Mouse (Mus musculus) forebrain, embryonic 12.5 days (tissue): Measurements from ENCODE around the gene Aipl1. TPM values are rescaled to one million over a fixed set of nuclear protein-coding genes. Genes with fewer than 3 reads are reported as not detected.
A peak's percentile ranks its signal among the peaks of the same experiment; 100 is the strongest.

Source experiments
- ATAC-seq: fragments of 200-750 bp; cut with Nextera tagmentation; 2 replicates; pipeline ENCODE4 v1.8.0; 2017; ENCODE audit warnings: moderate TSS enrichment; ENCODE audit not compliant: low FRiP score
- H3K27ac ChIP-seq: fragments of 300-500 bp; sonication (generic); 2 replicates; pipeline ENCODE4 v1.5.1; 2016; ENCODE audit warnings: mild to moderate bottlenecking
- H3K27me3 ChIP-seq: fragments of 300-500 bp; sonication (generic); 2 replicates; pipeline ENCODE4 v1.6.1; 2016; ENCODE audit warnings: mild to moderate bottlenecking
- H3K36me3 ChIP-seq: fragments of 300-500 bp; sonication (generic); replicated peaks from 2 replicates; pipeline ENCODE4 v1.6.1; 2016; ENCODE audit warnings: mild to moderate bottlenecking
- H3K4me1 ChIP-seq: fragments of 300-500 bp; sonication (generic); 2 replicates; pipeline ENCODE4 v1.6.1; 2016
- H3K4me2 ChIP-seq: fragments of 300-500 bp; sonication (generic); 2 replicates; pipeline ENCODE4 v1.6.1; 2016; ENCODE audit warnings: mild to moderate bottlenecking, moderate library complexity
- H3K4me3 ChIP-seq: fragments of 300-500 bp; sonication (generic); replicated peaks from 2 replicates; pipeline ENCODE4 v1.5.1; 2016; ENCODE audit warnings: mild to moderate bottlenecking
- H3K9ac ChIP-seq: fragments of 300-500 bp; sonication (generic); 2 replicates; pipeline ENCODE4 v1.6.1; 2016; ENCODE audit warnings: mild to moderate bottlenecking
- H3K9me3 ChIP-seq: fragments of 300-500 bp; sonication (generic); 2 replicates; pipeline ENCODE4 v1.6.1; 2016
- WGBS: fragments of 180-500 bp; shearing (Covaris S2); methylation state at CpG from one replicate; pipeline ENCODE4 v1.1.7; 2016; 5-methylcytosine and 5-hydroxymethylcytosine counted together
- polyA plus RNA-seq: library from polyadenylated mRNA; unstranded; fragments of >200 nt; fragmentation: Nextera tagmentation; extraction: Ambion mirVana; gene quantifications from 2 replicates; pipeline ENCODE4 v1.2.1, GENCODE M21; 2016

Gene Aipl1
- polyA plus RNA-seq, 1 experiment from 2014 or later, result 0.50 TPM

GRCm38 (mm10) chr11:72066330-72066729 lies 29.0 kb upstream of the Aipl1 start:
- Histone ChIP-seq H3K27ac (no peak overlapping the region), H3K9me3 (no peaks in the 10 kb centered on the region), H3K4me1 (0 out of 2 replicates have a peak, but pooled peaks cover 3% of the 10 kb centered on the region), H3K4me3 (no peak overlapping the region), H3K9ac (no peak overlapping the region), H3K36me3 (no peaks in the 10 kb centered on the region), H3K4me2 (no peak overlapping the region), H3K27me3 (peaks cover 6% of the 10 kb centered on the region; the same call in 1 of the 2 replicates)
- WGBS, result 34% methylated on average over 6 of the region's 6 CpGs
- peak; percentile 30; the same call in 1 of the 2 replicates for ATAC-seq

- 85% methylated on average over 8 of the region's 8 CpGs for WGBS
- H3K9me3 ChIP-seq, result no peaks in the 10 kb centered on the region
- ATAC-seq, result no peak
- H3K9ac ChIP-seq, result no peak overlapping the region
- no peak overlapping the region for H3K4me3 ChIP-seq
- no peak overlapping the region for H3K27ac ChIP-seq
- H3K27me3 ChIP-seq, result peaks cover 6% of the 10 kb centered on the region; the same call in 1 of the 2 replicates
- H3K4me1 ChIP-seq, result no peaks in the 10 kb centered on the region
- no peak overlapping the region for H3K4me2 ChIP-seq
- H3K36me3 ChIP-seq, result no peaks in the 10 kb centered on the region
Measured at GRCm38 (mm10) chr11:72065103-72065502, 27.8 kb upstream of the Aipl1 start.

GRCm38 (mm10) chr11:72064414-72064813 lies 27.1 kb upstream of the Aipl1 start:
- WGBS, result 83% methylated on average over 6 of the region's 6 CpGs
- no peaks in the 10 kb centered on the region for H3K4me1 ChIP-seq
- peaks cover 6% of the 10 kb centered on the region; the same call in 1 of the 2 replicates for H3K27me3 ChIP-seq

DNA sequence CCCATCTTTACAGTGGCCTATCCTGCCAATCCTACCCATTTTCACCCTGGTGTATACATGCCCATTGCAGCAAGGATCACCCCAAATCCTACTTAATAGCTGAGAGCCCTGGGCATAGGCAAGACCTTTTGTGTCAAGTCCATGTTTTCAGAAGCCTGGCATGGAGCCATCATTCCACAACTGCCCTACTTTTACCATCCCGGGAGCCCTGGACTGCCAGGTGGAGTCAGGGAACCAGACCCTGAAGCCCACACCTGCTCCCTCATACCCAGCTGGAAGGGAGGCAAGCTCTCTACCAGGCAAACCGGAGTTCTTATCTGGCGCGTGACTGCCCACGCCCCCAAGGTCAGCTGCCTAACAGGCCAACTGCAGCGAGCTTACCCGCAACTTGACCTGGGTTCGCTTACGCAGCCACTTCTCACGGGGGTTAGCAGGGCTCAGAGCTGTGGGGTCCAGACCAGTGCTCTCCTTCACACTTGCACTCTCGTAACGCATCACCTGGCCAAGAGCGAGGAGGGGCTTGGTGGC lies 23.8 kb upstream of the Aipl1 start:
- no peak overlapping the region for H3K9ac ChIP-seq
- WGBS, result 84% methylated on average over 13 of the region's 13 CpGs
- H3K4me2 ChIP-seq, result no peak overlapping the region
- H3K27ac ChIP-seq, result no peak overlapping the region
- no peak overlapping the region for H3K4me3 ChIP-seq
- H3K9me3 ChIP-seq, result no peaks in the 10 kb centered on the region
- no peak for ATAC-seq
- no peaks in the 10 kb centered on the region for H3K4me1 ChIP-seq
- H3K36me3 ChIP-seq, result no peaks in the 10 kb centered on the region
- peaks cover 6% of the 10 kb centered on the region; the same call in 1 of the 2 replicates for H3K27me3 ChIP-seq

More at GRCm38 (mm10) chr11:72064414-72064813, 27.1 kb upstream of the Aipl1 start:
- Histone ChIP-seq H3K9ac (no peak overlapping the region), H3K36me3 (no peaks in the 10 kb centered on the region), H3K9me3 (no peaks in the 10 kb centered on the region), H3K4me3 (no peak overlapping the region), H3K4me2 (no peak overlapping the region), H3K27ac (no peak overlapping the region)
- ATAC-seq, result no peak

- Histone ChIP-seq H3K9ac (no peak overlapping the region), H3K4me1 (no peaks in the 10 kb centered on the region)
- 80% methylated on average over 9 of the region's 9 CpGs for WGBS
Measured at GRCm38 (mm10) chr11:72060416-72060815, 23.1 kb upstream of the Aipl1 start.

DNA sequence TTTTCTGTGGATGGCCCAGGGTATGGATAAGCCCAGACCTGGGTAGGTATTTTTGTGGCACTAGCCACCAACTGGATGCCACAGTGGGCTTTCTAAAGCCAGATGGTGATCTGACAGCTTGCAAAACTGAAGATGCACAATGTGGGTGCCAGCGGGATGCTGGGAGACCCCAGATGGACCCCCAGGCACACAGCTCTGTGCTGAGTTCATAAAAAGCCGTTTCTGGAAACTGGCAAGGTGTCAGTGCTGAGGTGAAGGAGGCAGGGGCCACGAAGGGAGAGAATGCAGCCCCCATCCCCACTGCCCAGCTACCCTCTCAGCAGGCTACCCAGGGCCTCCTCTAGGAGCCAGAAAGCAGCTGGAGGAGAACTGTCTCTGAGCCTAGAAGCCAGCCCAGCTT lies 19.9 kb upstream of the Aipl1 start:
- H3K4me2 ChIP-seq, result no peak overlapping the region
- ATAC-seq, result no peak
- H3K4me3 ChIP-seq, result no peak overlapping the region
- 73% methylated on average over 3 of the region's 3 CpGs for WGBS
- 0 out of 2 replicates have a peak, but pooled peaks cover 4% of the 10 kb centered on the region for H3K4me1 ChIP-seq
- H3K36me3 ChIP-seq, result no peaks in the 10 kb centered on the region
- H3K27me3 ChIP-seq, result peaks cover 18% of the 10 kb centered on the region
- H3K9ac ChIP-seq, result no peak overlapping the region
- H3K27ac ChIP-seq, result no peak overlapping the region
- H3K9me3 ChIP-seq, result no peaks in the 10 kb centered on the region

More at GRCm38 (mm10) chr11:72060416-72060815, 23.1 kb upstream of the Aipl1 start:
- H3K36me3 ChIP-seq, result no peaks in the 10 kb centered on the region
- no peak for ATAC-seq
- H3K4me3 ChIP-seq, result no peak overlapping the region
- H3K27ac ChIP-seq, result no peak overlapping the region
- no peaks in the 10 kb centered on the region for H3K9me3 ChIP-seq
- no peak overlapping the region for H3K4me2 ChIP-seq
- peaks cover 6% of the 10 kb centered on the region; the same call in 1 of the 2 replicates for H3K27me3 ChIP-seq

- Histone ChIP-seq H3K4me3 (no peak overlapping the region), H3K4me1 (peaks cover 22% of the 10 kb centered on the region), H3K36me3 (no peaks in the 10 kb centered on the region), H3K9me3 (no peaks in the 10 kb centered on the region), H3K27me3 (peaks cover 38% of the 10 kb centered on the region), H3K27ac (no peak overlapping the region), H3K4me2 (no peak overlapping the region), H3K9ac (no peak overlapping the region)
- no peak for ATAC-seq
- 52% methylated on average over 2 of the region's 2 CpGs for WGBS
Measured at GRCm38 (mm10) chr11:72055176-72055575, 17.9 kb upstream of the Aipl1 start.

- no peak overlapping the region for H3K4me2 ChIP-seq
- WGBS, result 21% methylated on average over 5 of the region's 5 CpGs
- no peaks in the 10 kb centered on the region for H3K9me3 ChIP-seq
- no peak overlapping the region for H3K9ac ChIP-seq
- H3K4me3 ChIP-seq, result no peak overlapping the region
- H3K27me3 ChIP-seq, result peaks cover 52% of the 10 kb centered on the region
- H3K36me3 ChIP-seq, result no peaks in the 10 kb centered on the region
- H3K4me1 ChIP-seq, result peaks cover 25% of the 10 kb centered on the region
- ATAC-seq, result peak; percentile 21; the same call in 1 of the 2 replicates
- H3K27ac ChIP-seq, result no peak overlapping the region
Measured at GRCm38 (mm10) chr11:72052636-72053035, 15.3 kb upstream of the Aipl1 start.

GRCm38 (mm10) chr11:72052221-72052620 lies 14.9 kb upstream of the Aipl1 start:
- Histone ChIP-seq H3K4me2 (no peak overlapping the region), H3K9me3 (no peaks in the 10 kb centered on the region), H3K9ac (no peak overlapping the region), H3K36me3 (no peaks in the 10 kb centered on the region; the same call in 1 of the 2 replicates), H3K27ac (no peak overlapping the region), H3K4me1 (peaks cover 25% of the 10 kb centered on the region), H3K27me3 (peaks cover 52% of the 10 kb centered on the region), H3K4me3 (no peak overlapping the region)
- no peak for ATAC-seq
- 47% methylated on average over 3 of the region's 3 CpGs for WGBS

DNA sequence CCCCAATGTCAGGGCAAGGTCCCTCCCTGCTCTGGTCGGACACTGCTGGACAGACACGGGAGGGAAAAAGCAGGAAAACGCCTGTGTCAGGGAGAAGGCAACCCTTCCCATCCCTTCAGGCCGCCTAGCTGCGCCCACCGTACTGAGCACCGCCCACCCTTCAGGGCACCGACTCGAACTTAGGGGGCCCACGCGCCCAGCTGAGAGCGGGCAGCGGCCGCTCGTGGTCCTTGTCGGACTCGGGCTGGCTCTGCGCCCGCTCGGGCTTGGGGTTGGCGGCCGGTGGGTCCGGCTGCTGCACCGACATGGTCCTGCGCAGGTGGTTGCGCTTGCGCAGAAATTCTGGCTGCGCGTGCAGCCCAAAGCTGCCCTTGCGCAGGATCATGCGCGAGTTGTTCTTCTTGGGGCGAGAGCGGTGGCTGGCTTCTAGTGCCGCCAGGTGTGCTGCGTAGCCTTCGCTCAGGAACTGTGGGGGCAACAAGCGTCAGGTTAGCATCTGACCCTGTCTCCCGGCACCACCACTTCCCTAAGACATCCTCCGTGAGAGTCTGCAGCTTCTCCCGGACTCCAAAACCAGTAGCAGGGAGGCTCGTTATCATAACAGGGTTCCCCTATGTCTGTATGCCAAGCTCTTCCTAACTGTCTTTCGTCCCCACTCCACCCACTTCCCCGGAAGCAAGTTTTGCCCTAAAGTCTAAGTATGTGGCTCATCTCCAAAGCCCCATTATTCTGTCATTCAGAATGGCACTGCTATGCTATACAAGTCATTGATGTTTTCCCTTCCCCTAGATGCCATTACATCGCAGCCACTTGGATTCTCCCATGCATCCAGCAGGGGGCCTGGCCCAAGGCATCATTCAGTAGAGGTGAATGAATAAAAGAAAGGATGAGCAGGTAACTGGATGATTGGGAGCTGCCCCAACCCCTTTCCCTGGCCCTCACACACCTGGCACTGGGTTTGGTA lies 13.9 kb upstream of the Aipl1 start:
- 1% methylated on average over 45 of the region's 45 CpGs for WGBS
- H3K4me2 ChIP-seq, result peak overlapping the region; percentile 94
- peak overlapping the region; percentile 57 for H3K4me3 ChIP-seq
- H3K9ac ChIP-seq, result peak overlapping the region; percentile 68
- peak; percentile 40 for ATAC-seq
- no peaks in the 10 kb centered on the region for H3K9me3 ChIP-seq
- H3K36me3 ChIP-seq, result peaks cover 10% of the 10 kb centered on the region
- H3K27ac ChIP-seq, result no peak overlapping the region
- H3K27me3 ChIP-seq, result peaks cover 52% of the 10 kb centered on the region
- peaks cover 25% of the 10 kb centered on the region for H3K4me1 ChIP-seq

DNA sequence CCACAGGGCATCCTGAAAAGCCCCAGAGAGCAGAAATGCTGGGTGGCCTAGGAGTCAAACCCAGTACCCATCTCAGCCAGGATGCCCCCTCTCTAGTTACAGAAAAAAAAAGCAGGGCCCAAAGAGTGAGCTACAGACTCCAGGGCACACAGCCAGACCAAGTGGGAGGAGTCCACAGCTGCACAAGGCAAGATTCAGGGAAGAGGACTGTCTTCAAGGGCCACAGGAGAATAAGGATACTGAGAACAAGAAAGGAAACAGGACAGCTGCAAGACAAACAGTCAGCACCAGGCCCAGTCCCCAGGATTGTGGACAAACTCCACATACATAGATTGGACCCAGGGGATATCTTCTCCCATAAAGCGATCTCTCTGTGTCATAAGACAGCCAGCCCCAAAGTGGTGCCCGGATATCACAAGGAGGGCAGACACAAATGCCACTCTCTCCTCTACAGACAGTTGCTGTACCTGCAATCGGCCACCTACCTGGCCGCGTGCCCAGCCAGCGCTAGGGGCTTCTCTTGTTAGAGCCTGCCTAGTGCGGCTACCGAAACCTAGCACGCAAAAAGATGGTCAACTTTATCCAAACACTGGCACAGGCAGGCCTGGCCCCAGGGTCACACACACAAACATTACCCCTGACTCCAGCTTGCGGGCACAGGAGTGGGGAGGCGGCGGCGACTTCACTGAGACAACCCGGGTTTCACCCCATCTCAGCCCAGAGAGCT lies 13.0 kb upstream of the Aipl1 start:
- Histone ChIP-seq H3K36me3 (peaks cover 18% of the 10 kb centered on the region), H3K9me3 (no peaks in the 10 kb centered on the region), H3K27ac (no peak overlapping the region), H3K27me3 (peaks cover 52% of the 10 kb centered on the region), H3K4me2 (peak overlapping the region; percentile 94), H3K4me1 (peaks cover 25% of the 10 kb centered on the region), H3K4me3 (peak overlapping the region; percentile 57), H3K9ac (peak overlapping the region; percentile 68)
- no peak for ATAC-seq
- WGBS, result 21% methylated on average over 14 of the region's 14 CpGs
